Mouse (Mus musculus) lung, postnatal 0 days (tissue): ENCODE results near the gene Ppm1l.

Source experiments
- CTCF ChIP-seq: IDR thresholded peaks from 2 replicates; pipeline ENCODE4 v1.5.1; 2016; ENCODE audit warnings: antibody characterized with exemption, mild to moderate bottlenecking
- EP300 ChIP-seq: IDR thresholded peaks from 2 replicates; pipeline ENCODE4 v1.6.1; 2016; ENCODE audit warnings: antibody characterized with exemption, mild to moderate bottlenecking, control low read depth

DNA sequence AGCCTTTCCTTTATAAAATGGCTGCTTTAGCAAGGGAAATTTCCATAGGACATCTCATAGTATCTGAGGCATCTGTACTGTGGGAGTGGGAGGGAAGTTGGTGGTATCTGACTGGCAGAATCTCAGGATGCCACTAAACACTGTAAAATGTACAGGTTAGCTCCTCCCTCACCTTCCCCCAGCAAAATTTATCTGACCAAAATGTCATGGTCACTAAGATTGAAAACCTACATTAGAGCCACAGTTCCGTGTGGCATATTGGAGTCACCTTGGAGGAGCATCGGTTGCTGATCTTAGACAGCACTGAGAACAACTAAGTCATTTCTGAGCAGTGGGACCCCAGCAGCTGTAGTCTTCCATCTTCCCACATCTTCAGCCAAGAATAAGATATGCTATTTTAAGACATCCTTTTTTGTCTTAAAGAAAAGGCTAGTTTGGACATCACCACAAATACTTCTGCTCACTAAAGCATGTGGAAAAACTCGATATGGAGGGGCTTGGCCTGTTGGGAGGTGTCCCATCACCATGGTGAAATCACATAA lies 192.8 kb downstream of the Ppm1l start:
- TF ChIP-seq EP300 (no peak), CTCF (no peak)
